Mouse (Mus musculus) liver, adult 2 months (tissue): ENCODE results near the gene 4930402F06Rik. TPM values are rescaled to one million over a fixed set of nuclear protein-coding genes. Genes with fewer than 3 reads are reported as not detected.

ENCODE experiments used
- DNase-seq: peaks from one replicate; pipeline ENCODE4 v3.0.0-alpha.2; 2011; ENCODE audit warnings: low read depth, low spot score; ENCODE audit errors: extremely low read depth
- H3K27ac ChIP-seq: fragments of 200-500 bp; replicated peaks from 2 replicates; pipeline ENCODE4 v1.5.1; 2012; ENCODE audit warnings: low read depth, mild to moderate bottlenecking, control low read depth, inconsistent platforms, low read length; ENCODE audit not compliant: insufficient read depth
- H3K27me3 ChIP-seq: fragments of 200-500 bp; 2 replicates; pipeline ENCODE4 v1.6.1; 2012; ENCODE audit warnings: mild to moderate bottlenecking, moderate library complexity, low read length, inconsistent platforms; ENCODE audit not compliant: control insufficient read depth, insufficient read depth
- H3K36me3 ChIP-seq: fragments of 200-500 bp; 2 replicates; pipeline ENCODE4 v1.6.1; 2012; ENCODE audit warnings: low read length, inconsistent platforms; ENCODE audit not compliant: control insufficient read depth, insufficient read depth
- H3K4me1 ChIP-seq: fragments of 200-500 bp; 2 replicates; pipeline ENCODE4 v1.6.1; 2011; ENCODE audit warnings: low read length; ENCODE audit not compliant: control insufficient read depth, insufficient read depth
- H3K4me3 ChIP-seq: fragments of 200-500 bp; 2 replicates; pipeline ENCODE4 v1.5.1; 2011; ENCODE audit warnings: low read depth, mild to moderate bottlenecking, control low read depth, low read length, moderate library complexity; ENCODE audit not compliant: insufficient read depth
- H3K79me2 ChIP-seq: fragments of 200-500 bp; 2 replicates; pipeline ENCODE4 v1.6.1; 2012; ENCODE audit warnings: inconsistent platforms, mild to moderate bottlenecking, low read length, moderate library complexity; ENCODE audit not compliant: control insufficient read depth, insufficient read depth
- H3K9ac ChIP-seq: fragments of 200-500 bp; 2 replicates; pipeline ENCODE4 v1.6.1; 2012; ENCODE audit warnings: low read depth, mild to moderate bottlenecking, control low read depth, inconsistent platforms, low read length
- CTCF ChIP-seq: fragments of 200-500 bp; IDR thresholded peaks from 2 replicates; pipeline ENCODE4 v1.5.1; 2011; ENCODE audit warnings: low read depth, low read length, control low read depth
- POLR2A ChIP-seq: fragments of 200-500 bp; IDR thresholded peaks from 2 replicates; pipeline ENCODE4 v1.6.1; 2011; ENCODE audit warnings: low read length, control low read depth; ENCODE audit not compliant: insufficient read depth; ENCODE audit errors: extremely low read depth
- WGBS: fragments of 180-500 bp; shearing (Covaris S2); methylation state at CpG from one replicate; pipeline ENCODE4 v1.1.7; 2018; 5-methylcytosine and 5-hydroxymethylcytosine counted together
- polyA plus RNA-seq: library from polyadenylated mRNA; depleted of rRNA; stranded (reverse); fragments of >200 nt; gene quantifications from 2 replicates; pipeline ENCODE4 v1.2.3, GENCODE M21; 2012
- total RNA-seq: library from RNA; depleted of rRNA; stranded (reverse); fragments of >200 nt; gene quantifications from 2 replicates; pipeline ENCODE4 v1.2.3, GENCODE M21; 2014

4930402F06Rik gene
- total and polyA plus RNA-seq, 2 experiments: not detected

- no peaks in the 10 kb centered on the region for H3K27me3 ChIP-seq
- WGBS: 71% methylated on average over 2 of the region's 2 CpGs
- no peak within 1 kb of the TSS for H3K9ac ChIP-seq
- no peak within 1 kb of the TSS for H3K27ac ChIP-seq
- DNase-seq: no peak
- TF ChIP-seq CTCF (no peak), POLR2A (no peak)
- no peaks in the 10 kb centered on the region for H3K4me1 ChIP-seq
- H3K4me3 ChIP-seq: no peak within 1 kb of the TSS
- no peaks in the 10 kb centered on the region for H3K79me2 ChIP-seq
- no peaks in the 10 kb centered on the region for H3K36me3 ChIP-seq
Measured at GRCm38 (mm10) chr2:35367629-35368028, 29.3 kb downstream of the 4930402F06Rik start, which contains the start of gene 4930568D16Rik. TSS of gene 4930568D16Rik (minus strand) at chr2:35367729.

- Histone ChIP-seq H3K27me3 (no peaks in the 10 kb centered on the region), H3K4me1 (no peaks in the 10 kb centered on the region), H3K79me2 (no peaks in the 10 kb centered on the region), H3K4me3 (no peak overlapping the region), H3K9ac (no peak overlapping the region), H3K36me3 (no peaks in the 10 kb centered on the region), H3K27ac (no peak overlapping the region)
- TF ChIP-seq POLR2A: no peak
- peak; percentile 62 for TF ChIP-seq CTCF
- WGBS: 38% methylated on average over 5 of the region's 5 CpGs
- peak; percentile 76 for DNase-seq
Measured at GRCm38 (mm10) chr2:35349184-35349583, 47.8 kb downstream of the 4930402F06Rik start.

GRCm38 (mm10) chr2:35345984-35346383 is 51.0 kb downstream of the 4930402F06Rik start:
- Histone ChIP-seq H3K79me2 (no peaks in the 10 kb centered on the region), H3K27me3 (no peaks in the 10 kb centered on the region), H3K9ac (no peak overlapping the region), H3K27ac (no peak overlapping the region), H3K36me3 (no peaks in the 10 kb centered on the region), H3K4me1 (no peaks in the 10 kb centered on the region), H3K4me3 (no peak overlapping the region)
- 62% methylated on average over 2 of the region's 2 CpGs for WGBS
- peak; percentile 7 for DNase-seq
- no peak for TF ChIP-seq CTCF
- no peak for TF ChIP-seq POLR2A

DNA sequence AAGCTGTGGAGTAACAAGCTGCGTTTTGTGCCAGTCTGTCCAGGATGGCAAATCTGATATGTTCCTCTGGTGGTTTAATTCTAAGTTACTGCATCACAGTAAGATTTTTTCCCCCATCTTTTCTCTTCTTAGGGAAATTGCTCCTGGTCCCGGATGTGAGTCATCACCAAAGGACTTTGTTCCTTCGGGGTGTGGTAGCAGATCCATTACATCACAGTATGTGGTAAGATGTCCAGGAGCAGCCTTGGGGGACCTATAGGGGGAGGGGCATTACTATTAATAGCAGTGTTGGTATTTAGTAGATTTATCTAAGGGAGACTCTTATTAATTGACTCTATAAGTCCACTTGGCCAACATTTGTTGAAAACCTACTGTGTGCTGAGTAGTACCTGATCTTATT is 54.4 kb downstream of the 4930402F06Rik start:
- DNase-seq: peak; percentile 35
- H3K27me3 ChIP-seq: no peaks in the 10 kb centered on the region
- 47% methylated on average over 3 of the region's 3 CpGs for WGBS
- no peaks in the 10 kb centered on the region for H3K79me2 ChIP-seq
- no peak for TF ChIP-seq CTCF
- H3K36me3 ChIP-seq: no peaks in the 10 kb centered on the region
- H3K27ac ChIP-seq: no peak overlapping the region
- peaks cover 4% of the 10 kb centered on the region; the same call in 1 of the 2 replicates for H3K4me1 ChIP-seq
- no peak overlapping the region for H3K4me3 ChIP-seq
- H3K9ac ChIP-seq: no peak overlapping the region

DNA sequence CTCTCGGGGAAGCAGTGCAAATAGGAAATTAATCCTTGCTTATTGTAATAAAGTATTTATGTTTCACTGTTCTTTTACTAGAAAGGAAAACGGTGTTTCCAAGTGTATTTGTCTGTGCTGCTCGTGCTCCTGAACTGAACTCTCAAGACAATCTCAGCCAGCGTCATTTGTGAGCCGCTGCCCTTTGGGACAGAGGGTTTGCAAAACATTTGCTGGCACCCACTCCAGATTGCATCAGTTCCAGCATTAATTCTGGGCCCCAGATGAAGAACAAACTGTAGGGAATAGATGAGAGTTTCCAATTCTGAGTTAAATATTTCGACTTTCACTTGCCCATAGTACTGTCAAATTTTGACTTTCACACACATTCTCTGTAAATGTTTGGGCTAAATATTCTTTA is 58.3 kb downstream of the 4930402F06Rik start:
- Histone ChIP-seq H3K27ac (peak overlapping the region; percentile 83), H3K27me3 (no peaks in the 10 kb centered on the region), H3K4me1 (peaks cover 11% of the 10 kb centered on the region; the same call in 1 of the 2 replicates), H3K36me3 (no peaks in the 10 kb centered on the region), H3K79me2 (no peaks in the 10 kb centered on the region; the same call in 1 of the 2 replicates), H3K4me3 (no peak overlapping the region), H3K9ac (no peak overlapping the region)
- TF ChIP-seq CTCF (no peak), POLR2A (no peak)
- WGBS: 6% methylated on average over 6 of the region's 6 CpGs
- peak; percentile 92 for DNase-seq

- H3K36me3 ChIP-seq: no peaks in the 10 kb centered on the region
- no peaks in the 10 kb centered on the region for H3K27me3 ChIP-seq
- H3K4me3 ChIP-seq: no peak overlapping the region
- H3K79me2 ChIP-seq: no peaks in the 10 kb centered on the region; the same call in 1 of the 2 replicates
- H3K27ac ChIP-seq: peak overlapping the region; percentile 83
- H3K4me1 ChIP-seq: peaks cover 11% of the 10 kb centered on the region; the same call in 1 of the 2 replicates
- no peak for TF ChIP-seq POLR2A
- TF ChIP-seq CTCF: no peak
- DNase-seq: no peak
- no peak overlapping the region for H3K9ac ChIP-seq
- 5% methylated on average over 1 of the region's 1 CpGs for WGBS
Measured at GRCm38 (mm10) chr2:35338036-35338435, 58.9 kb downstream of the 4930402F06Rik start.
